Mouse (Mus musculus) myocyte (in vitro differentiated cells): Measurements from ENCODE around the gene Atg16l1. TPM values are rescaled to one million over a fixed set of nuclear protein-coding genes. Genes with fewer than 3 reads are reported as not detected.

Source experiments
- H3K27me3 ChIP-seq: one replicate; pipeline ENCODE4 v1.6.1; 2011; ENCODE audit not compliant: control insufficient read depth, insufficient read depth, insufficient read length
- H3K36me3 ChIP-seq: one replicate; pipeline ENCODE4 v1.6.1; 2011; ENCODE audit not compliant: control insufficient read depth, insufficient read depth
- H3K4me2 ChIP-seq: one replicate; pipeline ENCODE4 v1.6.1; 2011; ENCODE audit warnings: low read depth, control low read depth
- H3K4me3 ChIP-seq: one replicate; pipeline ENCODE4 v1.5.1; 2011; ENCODE audit warnings: mild to moderate bottlenecking, control low read depth, moderate library complexity
- H3K79me2 ChIP-seq: one replicate; pipeline ENCODE4 v1.6.1; 2011; ENCODE audit not compliant: control insufficient read depth, insufficient read depth
- H3ac ChIP-seq: one replicate; pipeline ENCODE4 v1.6.1; 2011; ENCODE audit not compliant: control insufficient read depth, insufficient read length
- CEBPB ChIP-seq: IDR thresholded peaks from 2 replicates; pipeline ENCODE4 v1.6.1; 2011; ENCODE audit warnings: mild to moderate bottlenecking, moderate library complexity; ENCODE audit not compliant: poor library complexity, insufficient read depth, severe bottlenecking
- E2F4 ChIP-seq: IDR thresholded peaks from one replicate; pipeline ENCODE4 v1.6.1; 2011; ENCODE audit warnings: mild to moderate bottlenecking, control low read depth, moderate library complexity; ENCODE audit not compliant: insufficient read depth
- MAX ChIP-seq: IDR thresholded peaks from one replicate; pipeline ENCODE4 v1.6.1; 2011; ENCODE audit warnings: low read depth, mild to moderate bottlenecking, control low read depth
- MYOD1 ChIP-seq, 3 experiments: IDR thresholded peaks; one replicate each; pipeline ENCODE4 v1.6.1; 2011; ENCODE audit warnings: control low read depth in 2 of 3, low read depth in 2 of 3, mild to moderate bottlenecking in 2 of 3, moderate library complexity in 1 of 3; ENCODE audit not compliant: insufficient read length in 2 of 3, control insufficient read depth in 1 of 3
- MYOG ChIP-seq, 3 experiments: IDR thresholded peaks; one replicate each; pipeline ENCODE4 v1.6.1; 2011; ENCODE audit warnings: control low read depth in 2 of 3, low read depth in 2 of 3, mild to moderate bottlenecking in 2 of 3; ENCODE audit not compliant: insufficient read length in 2 of 3, control insufficient read depth in 1 of 3, insufficient read depth in 1 of 3
- POLR2A ChIP-seq: IDR thresholded peaks from one replicate; pipeline ENCODE4 v1.6.1; 2011; ENCODE audit warnings: low read depth, mild to moderate bottlenecking, control low read depth, moderate library complexity; ENCODE audit not compliant: insufficient read length
- POLR2AphosphoS2 ChIP-seq: IDR thresholded peaks from one replicate; pipeline ENCODE4 v1.6.1; 2011; ENCODE audit warnings: low read depth, control low read depth; ENCODE audit not compliant: insufficient read length
- REST ChIP-seq: IDR thresholded peaks from one replicate; pipeline ENCODE4 v1.6.1; 2011; ENCODE audit warnings: mild to moderate bottlenecking, control low read depth, moderate library complexity; ENCODE audit not compliant: insufficient read depth, insufficient read length
- SRF ChIP-seq: IDR thresholded peaks from one replicate; pipeline ENCODE4 v1.6.1; 2011; ENCODE audit warnings: low read depth; ENCODE audit not compliant: control insufficient read depth, insufficient read length
- TCF12 ChIP-seq: IDR thresholded peaks from one replicate; pipeline ENCODE4 v1.6.1; 2011; ENCODE audit warnings: mild to moderate bottlenecking, control low read depth; ENCODE audit not compliant: poor library complexity, insufficient read depth, severe bottlenecking
- TCF3 ChIP-seq: IDR thresholded peaks from one replicate; pipeline ENCODE4 v1.6.1; 2011; ENCODE audit warnings: low read depth, control low read depth; ENCODE audit not compliant: insufficient read length
- USF1 ChIP-seq: IDR thresholded peaks from one replicate; pipeline ENCODE4 v1.6.1; 2011; ENCODE audit warnings: low read depth, mild to moderate bottlenecking, control low read depth, moderate library complexity
- polyA plus RNA-seq: library from polyadenylated mRNA; unstranded; fragments of >200 nt; fragmentation: generic; extraction: Trizol; gene quantifications from one replicate; pipeline ENCODE4 v1.2.1, GENCODE M21; 2012; ENCODE audit warnings: missing spikeins

The Atg16l1 gene
- polyA plus RNA-seq, 1 experiment, result 21.8 TPM

GRCm38 (mm10) chr1:87813155-87813554 is 57.5 kb downstream of the Atg16l1 start:
- Histone ChIP-seq H3K36me3 (no peaks in the 10 kb centered on the region), H3K79me2 (no peaks in the 10 kb centered on the region), H3ac (no peak overlapping the region), H3K4me3 (no peak overlapping the region), H3K27me3 (no peaks in the 10 kb centered on the region), H3K4me2 (no peak overlapping the region)
- no peak for TF ChIP-seq POLR2A
- no peak for TF ChIP-seq MYOG (IDR thresholded peaks at IDR 0.05; ENCODE audit: control insufficient read depth in 1 of 3, insufficient read depth in 1 of 3, insufficient read length in 2 of 3, low read depth in 2 of 3)
- TF ChIP-seq MAX, result no peak
- no peak for TF ChIP-seq USF1
- TF ChIP-seq REST, result no peak
- TF ChIP-seq E2F4, result no peak
- no peak for TF ChIP-seq CEBPB
- TF ChIP-seq TCF12, result no peak
- TF ChIP-seq POLR2AphosphoS2, result no peak
- no peak for TF ChIP-seq MYOD1 (IDR thresholded peaks at IDR 0.05; ENCODE audit: control insufficient read depth in 1 of 3, insufficient read length in 2 of 3, low read depth in 2 of 3)
- TF ChIP-seq SRF, result no peak
- no peak for TF ChIP-seq TCF3

- Histone ChIP-seq H3K4me3 (no peak overlapping the region), H3K27me3 (no peaks in the 10 kb centered on the region), H3K4me2 (no peak overlapping the region), H3K79me2 (no peaks in the 10 kb centered on the region), H3K36me3 (no peaks in the 10 kb centered on the region), H3ac (no peak overlapping the region)
- TF ChIP-seq TCF12 (no peak), MAX (no peak), POLR2A (no peak), TCF3 (no peak), USF1 (no peak), MYOG (IDR thresholded peaks at IDR 0.05; ENCODE audit: control insufficient read depth in 1 of 3, insufficient read depth in 1 of 3, insufficient read length in 2 of 3, low read depth in 2 of 3) (no peak), E2F4 (no peak), POLR2AphosphoS2 (no peak), CEBPB (no peak), MYOD1 (IDR thresholded peaks at IDR 0.05; ENCODE audit: control insufficient read depth in 1 of 3, insufficient read length in 2 of 3, low read depth in 2 of 3) (no peak), REST (no peak), SRF (no peak)
Measured at GRCm38 (mm10) chr1:87813681-87814080, 58.0 kb downstream of the Atg16l1 start.

GRCm38 (mm10) chr1:87824420-87824995 is 68.8 kb downstream of the Atg16l1 start:
- Histone ChIP-seq H3K79me2 (no peaks in the 10 kb centered on the region), H3ac (no peak overlapping the region), H3K27me3 (no peaks in the 10 kb centered on the region), H3K4me2 (no peak overlapping the region), H3K36me3 (no peaks in the 10 kb centered on the region), H3K4me3 (no peak overlapping the region)
- TF ChIP-seq TCF3, result no peak
- no peak for TF ChIP-seq MYOG (IDR thresholded peaks at IDR 0.05; ENCODE audit: control insufficient read depth in 1 of 3, insufficient read depth in 1 of 3, insufficient read length in 2 of 3, low read depth in 2 of 3)
- TF ChIP-seq CEBPB, result no peak
- no peak for TF ChIP-seq SRF
- TF ChIP-seq REST, result no peak
- no peak for TF ChIP-seq POLR2AphosphoS2
- TF ChIP-seq E2F4, result no peak
- TF ChIP-seq USF1, result no peak
- TF ChIP-seq MYOD1 (IDR thresholded peaks at IDR 0.05; ENCODE audit: control insufficient read depth in 1 of 3, insufficient read length in 2 of 3, low read depth in 2 of 3), result no peak
- TF ChIP-seq TCF12, result no peak

- H3K79me2 ChIP-seq, result no peaks in the 10 kb centered on the region
- H3ac ChIP-seq, result no peak overlapping the region
Measured at GRCm38 (mm10) chr1:87825281-87825680, 69.6 kb downstream of the Atg16l1 start.

More at GRCm38 (mm10) chr1:87825281-87825680, 69.6 kb downstream of the Atg16l1 start:
- no peak overlapping the region for H3K4me2 ChIP-seq
- no peaks in the 10 kb centered on the region for H3K36me3 ChIP-seq
- no peaks in the 10 kb centered on the region for H3K27me3 ChIP-seq
- H3K4me3 ChIP-seq, result no peak overlapping the region
- TF ChIP-seq MYOD1 (IDR thresholded peaks at IDR 0.05; ENCODE audit: control insufficient read depth in 1 of 3, insufficient read length in 2 of 3, low read depth in 2 of 3) (no peak), REST (no peak), SRF (no peak), MAX (no peak), E2F4 (no peak), POLR2AphosphoS2 (no peak), TCF3 (no peak), MYOG (IDR thresholded peaks at IDR 0.05; ENCODE audit: control insufficient read depth in 1 of 3, insufficient read depth in 1 of 3, insufficient read length in 2 of 3, low read depth in 2 of 3) (no peak), CEBPB (no peak), TCF12 (no peak), USF1 (no peak), POLR2A (no peak)
